Mouse (Mus musculus) ES-Bruce4 (cell line): ENCODE results near the gene Iqcj. TPM values are rescaled to one million over a fixed set of nuclear protein-coding genes. Genes with fewer than 3 reads are reported as not detected.

ENCODE experiments used
- H3K27ac ChIP-seq: 2 replicates; pipeline ENCODE4 v1.5.1; 2012; ENCODE audit warnings: low read length, inconsistent platforms; ENCODE audit not compliant: insufficient read depth
- H3K27me3 ChIP-seq: 2 replicates; pipeline ENCODE4 v1.6.1; 2012; ENCODE audit warnings: mild to moderate bottlenecking, low read length, inconsistent platforms; ENCODE audit not compliant: control insufficient read depth, poor library complexity, insufficient read depth, severe bottlenecking
- H3K36me3 ChIP-seq: 2 replicates; pipeline ENCODE4 v1.6.1; 2012; ENCODE audit warnings: inconsistent platforms, mild to moderate bottlenecking, low read length, moderate library complexity; ENCODE audit not compliant: control insufficient read depth, poor library complexity, insufficient read depth, severe bottlenecking
- H3K4me1 ChIP-seq: one replicate; pipeline ENCODE4 v1.8.1; 2011; ENCODE audit warnings: low read length; ENCODE audit not compliant: control insufficient read depth, insufficient read depth
- H3K4me3 ChIP-seq: 2 replicates; pipeline ENCODE4 v1.5.1; 2011; ENCODE audit warnings: low read depth, mild to moderate bottlenecking, low read length
- H3K9ac ChIP-seq: 2 replicates; pipeline ENCODE4 v1.6.1; 2012; ENCODE audit warnings: low read depth, mild to moderate bottlenecking, inconsistent platforms; ENCODE audit not compliant: poor library complexity, severe bottlenecking
- H3K9me3 ChIP-seq: replicated peaks from 2 replicates; pipeline ENCODE4 v1.6.1; 2012; ENCODE audit warnings: mild to moderate bottlenecking, low read length, inconsistent platforms; ENCODE audit not compliant: control insufficient read depth, poor library complexity, insufficient read depth, severe bottlenecking
- CTCF ChIP-seq: IDR thresholded peaks from one replicate; pipeline ENCODE4 v1.8.1; 2011; ENCODE audit warnings: low read depth, low read length
- EP300 ChIP-seq: IDR thresholded peaks from 2 replicates; pipeline ENCODE4 v1.6.1; 2011; ENCODE audit warnings: low read depth, low read length; ENCODE audit not compliant: insufficient read depth
- POLR2A ChIP-seq: IDR thresholded peaks from one replicate; pipeline ENCODE4 v1.8.1; 2011; ENCODE audit warnings: low read length; ENCODE audit not compliant: insufficient read depth
- polyA plus RNA-seq: library from polyadenylated mRNA; stranded (reverse); fragments of >200 nt; gene quantifications from 2 replicates; pipeline ENCODE4 v1.2.4, GENCODE M21; 2011; ENCODE audit warnings: low read depth; ENCODE audit not compliant: missing spikeins, insufficient read depth, insufficient read length

Gene Iqcj
- polyA plus RNA-seq, 1 experiment, result not detected

DNA sequence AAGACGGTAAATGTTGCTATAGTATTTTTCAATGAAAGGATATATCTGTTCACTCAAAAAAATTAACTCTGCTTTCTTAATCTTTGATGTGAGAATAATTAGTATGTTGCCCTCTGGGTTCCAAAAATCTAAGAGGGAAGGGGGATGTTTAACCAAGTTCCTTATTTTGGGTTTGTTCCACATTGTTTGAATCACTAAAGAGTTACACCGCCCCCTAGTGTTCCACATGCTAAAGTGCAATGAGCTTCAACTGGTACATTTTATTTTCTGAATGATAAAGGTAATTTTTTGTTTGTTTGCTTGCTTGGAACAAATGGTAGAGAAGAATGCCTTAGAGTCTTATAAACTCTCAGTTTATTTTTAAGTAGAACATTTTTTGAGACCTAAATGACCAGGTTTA lies 161.5 kb downstream of the Iqcj start:
- H3K27me3 ChIP-seq, result no peaks in the 10 kb centered on the region
- H3K27ac ChIP-seq, result no peak overlapping the region
- TF ChIP-seq POLR2A (no peak), EP300 (no peak), CTCF (no peak)
- no peaks in the 10 kb centered on the region for H3K36me3 ChIP-seq
- H3K9ac ChIP-seq, result no peak overlapping the region
- H3K4me3 ChIP-seq, result no peak overlapping the region
- no peaks in the 10 kb centered on the region for H3K4me1 ChIP-seq
- H3K9me3 ChIP-seq, result no peaks in the 10 kb centered on the region

DNA sequence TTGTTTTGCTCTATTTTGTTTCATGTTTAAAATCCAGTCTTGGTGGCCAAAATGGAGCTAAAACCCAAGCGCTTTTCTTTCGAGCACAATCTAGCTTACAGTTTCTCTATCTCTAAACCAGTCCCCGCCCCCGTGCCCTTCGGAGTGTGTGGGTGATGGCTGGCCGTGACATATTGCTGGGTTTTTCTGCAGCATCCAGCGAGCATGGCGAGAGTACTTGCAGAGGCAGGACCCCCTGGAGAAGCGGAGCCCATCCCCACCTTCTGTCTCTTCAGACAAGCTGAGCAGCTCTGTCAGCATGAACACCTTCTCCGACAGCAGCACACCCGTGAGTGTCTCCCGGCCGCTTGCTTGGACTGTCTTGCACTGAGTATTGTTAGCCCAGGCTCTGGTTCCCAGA lies 163.1 kb downstream of the Iqcj start:
- Histone ChIP-seq H3K4me1 (no peaks in the 10 kb centered on the region), H3K36me3 (no peaks in the 10 kb centered on the region), H3K9ac (no peak overlapping the region), H3K9me3 (no peaks in the 10 kb centered on the region), H3K4me3 (no peak overlapping the region), H3K27me3 (no peaks in the 10 kb centered on the region), H3K27ac (no peak overlapping the region)
- TF ChIP-seq POLR2A (no peak), EP300 (no peak), CTCF (no peak)

DNA sequence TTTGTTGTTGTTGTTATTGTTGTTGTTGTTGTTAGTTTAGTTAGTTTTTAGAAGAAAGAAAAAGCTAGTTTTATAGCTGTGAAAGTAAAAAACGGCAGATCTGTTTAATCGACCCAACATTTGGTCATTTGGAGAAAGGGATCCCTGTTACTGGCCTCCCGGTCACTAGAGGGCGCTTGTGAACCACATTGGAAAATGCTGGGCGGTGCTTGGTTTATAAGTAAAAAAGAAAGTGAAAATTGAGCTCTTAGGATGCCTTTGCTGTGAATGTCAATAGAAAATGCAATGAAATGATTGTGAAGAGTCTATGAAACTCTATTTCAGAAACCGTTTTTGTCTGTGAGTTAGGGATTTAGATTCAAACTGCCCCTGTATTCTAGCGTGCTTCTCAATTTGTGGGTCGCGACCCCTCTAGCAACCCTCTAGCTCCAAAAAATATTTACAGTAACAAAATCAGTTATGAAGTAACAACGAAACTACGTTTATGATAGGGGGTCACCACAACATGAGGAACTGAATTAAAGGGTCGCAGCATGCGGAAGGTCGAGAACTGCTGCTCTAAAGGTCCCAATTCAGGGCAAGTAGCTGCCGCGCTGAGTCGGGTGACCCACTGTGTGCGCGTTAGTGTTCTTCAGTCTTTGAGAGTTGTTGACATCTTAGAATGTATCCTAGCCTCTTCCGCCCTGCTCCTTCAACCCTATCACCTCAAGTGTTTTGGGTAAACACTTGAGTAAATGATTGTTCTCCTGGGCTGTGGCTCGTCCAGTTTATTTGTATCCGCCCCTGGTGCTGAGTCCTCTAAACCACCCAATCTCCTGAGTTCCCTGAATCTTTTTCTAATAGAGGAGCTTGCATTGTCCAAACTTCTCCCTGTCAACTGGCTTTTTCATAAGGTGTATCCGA lies 164.6 kb downstream of the Iqcj start:
- Histone ChIP-seq H3K27me3 (no peaks in the 10 kb centered on the region), H3K9me3 (no peaks in the 10 kb centered on the region), H3K4me1 (no peaks in the 10 kb centered on the region), H3K27ac (no peak overlapping the region), H3K36me3 (no peaks in the 10 kb centered on the region), H3K9ac (no peak overlapping the region), H3K4me3 (peak overlapping the region; percentile 38)
- TF ChIP-seq CTCF (peak; percentile 67), EP300 (no peak)

DNA sequence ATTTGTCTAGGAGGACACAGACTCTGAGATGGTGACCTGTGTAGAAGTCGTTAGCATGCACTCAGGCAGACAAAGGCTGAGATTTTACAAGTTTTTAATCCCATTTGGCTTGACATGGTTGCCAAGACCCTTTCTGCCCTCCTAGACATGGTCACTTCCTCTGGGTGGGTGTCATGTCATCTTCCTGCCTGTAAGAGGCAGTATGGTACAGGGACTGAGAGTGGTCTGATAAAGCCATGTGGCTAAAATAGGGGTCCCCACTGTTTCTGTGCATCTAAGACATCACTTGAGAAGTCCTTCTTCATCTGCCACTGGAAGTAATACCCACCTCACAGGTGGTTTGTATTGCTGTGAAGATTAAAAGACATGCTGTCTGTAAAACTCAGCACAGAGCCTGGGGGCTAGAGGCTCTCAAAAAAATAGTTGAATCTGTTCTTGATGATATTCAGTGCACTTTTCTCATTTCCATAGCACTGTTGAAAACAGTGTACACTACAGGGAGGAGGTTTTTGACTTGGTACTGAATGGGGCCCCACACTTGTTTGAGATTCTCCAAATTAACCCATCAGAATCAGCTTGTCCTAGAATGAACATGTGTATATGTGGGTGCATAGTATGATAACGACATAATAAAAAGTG lies 167.3 kb downstream of the Iqcj start:
- no peak overlapping the region for H3K9ac ChIP-seq
- H3K27ac ChIP-seq, result no peak overlapping the region
- no peaks in the 10 kb centered on the region for H3K9me3 ChIP-seq
- no peaks in the 10 kb centered on the region for H3K4me1 ChIP-seq
- H3K36me3 ChIP-seq, result no peaks in the 10 kb centered on the region
- TF ChIP-seq EP300 (no peak), POLR2A (no peak), CTCF (peak; percentile 47)
- H3K4me3 ChIP-seq, result no peak overlapping the region
- H3K27me3 ChIP-seq, result no peaks in the 10 kb centered on the region

DNA sequence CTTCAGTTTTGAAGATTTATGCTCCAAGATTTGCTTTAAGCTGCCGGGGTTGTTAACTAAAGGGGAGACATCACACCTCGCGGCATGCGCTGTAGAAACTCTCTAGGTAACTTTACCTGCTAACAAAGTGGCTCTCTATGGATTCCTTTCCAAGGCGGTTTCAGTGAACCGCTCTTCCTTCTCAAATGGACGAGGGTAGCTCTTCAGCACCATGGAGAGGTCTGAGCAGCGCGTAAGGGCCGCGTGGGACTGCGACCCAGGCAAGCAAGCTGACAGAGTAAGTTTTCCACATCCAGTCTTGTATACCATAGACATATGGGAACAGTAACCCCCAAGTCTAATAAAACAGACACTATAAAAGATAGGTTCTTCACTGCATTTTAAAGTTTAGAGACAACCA lies 172.7 kb downstream of the Iqcj start, which contains the start of gene Schip1:
TSS of gene Schip1 (plus strand) at position 72 of the 400 bp plus-strand sequence.
- TF ChIP-seq CTCF (no peak), EP300 (no peak), POLR2A (no peak)
- H3K4me3 ChIP-seq, result no peak within 1 kb of the TSS
- no peaks in the 10 kb centered on the region for H3K36me3 ChIP-seq
- H3K27me3 ChIP-seq, result no peaks in the 10 kb centered on the region
- H3K27ac ChIP-seq, result no peak within 1 kb of the TSS
- no peaks in the 10 kb centered on the region for H3K4me1 ChIP-seq
- no peak within 1 kb of the TSS for H3K9ac ChIP-seq
- H3K9me3 ChIP-seq, result no peaks in the 10 kb centered on the region

DNA sequence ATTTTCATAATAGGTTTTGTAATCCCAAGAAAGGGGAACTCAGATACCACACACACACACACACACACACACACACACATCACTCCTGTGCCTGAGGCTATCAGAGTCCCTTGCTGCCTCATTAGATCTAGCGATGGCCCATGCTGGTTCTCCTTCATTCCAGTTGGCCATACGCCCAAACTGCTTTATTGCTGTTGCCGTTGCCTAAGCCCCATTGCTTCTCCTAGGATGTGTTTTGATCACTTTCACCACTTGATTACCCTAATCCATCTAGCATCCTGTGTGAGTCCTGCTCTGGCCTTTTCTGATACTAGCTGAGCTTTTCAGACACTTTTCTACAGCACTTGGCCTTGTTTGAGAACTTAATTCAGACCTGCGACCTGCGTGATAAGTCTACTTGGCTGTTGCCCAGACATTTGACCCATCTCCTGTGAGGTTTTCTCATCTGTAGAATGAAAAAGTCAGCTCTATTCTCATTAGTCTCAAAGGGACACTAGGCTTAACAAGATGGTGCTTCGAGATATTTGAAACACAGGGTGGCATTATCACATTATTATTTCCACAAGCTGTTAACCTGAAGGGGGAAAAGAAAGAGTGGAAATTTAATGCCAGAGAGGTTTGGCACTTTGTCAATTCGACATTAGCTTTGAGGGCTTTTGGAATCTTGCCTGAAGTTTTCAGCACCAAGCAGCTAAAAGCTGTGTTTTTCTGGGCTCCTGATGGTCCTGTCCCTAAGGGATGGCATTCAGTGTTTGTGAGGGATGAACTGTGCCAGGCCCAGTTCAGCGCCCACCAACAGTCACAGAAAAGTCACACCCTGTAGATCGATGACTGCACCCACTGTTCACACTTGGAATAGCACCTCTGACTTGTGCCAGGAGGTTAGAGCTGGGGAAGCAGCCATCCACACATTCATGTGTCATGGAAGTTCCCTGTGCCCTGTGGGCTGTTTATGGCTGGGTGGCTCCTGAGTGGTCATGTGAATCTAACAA lies 179.7 kb downstream of the Iqcj start:
- Histone ChIP-seq H3K27ac (no peak overlapping the region), H3K9me3 (no peaks in the 10 kb centered on the region), H3K27me3 (no peaks in the 10 kb centered on the region), H3K4me3 (no peak overlapping the region), H3K9ac (no peak overlapping the region), H3K36me3 (no peaks in the 10 kb centered on the region), H3K4me1 (no peaks in the 10 kb centered on the region)
- no peak for TF ChIP-seq CTCF
- no peak for TF ChIP-seq POLR2A
